Mouse (Mus musculus): Measurements from ENCODE around the gene Gngt2. TPM values are rescaled to one million over a fixed set of nuclear protein-coding genes. Genes with fewer than 3 reads are reported as not detected.
"Not testable (repeated sequence)": the region's sequence is repeated elsewhere in the genome, so short reads cannot be mapped to it uniquely, and the experiment has no call there.

Gene Gngt2
- polyA plus RNA-seq, 1 experiment from 2014 or later: 24.2 TPM

DNA sequence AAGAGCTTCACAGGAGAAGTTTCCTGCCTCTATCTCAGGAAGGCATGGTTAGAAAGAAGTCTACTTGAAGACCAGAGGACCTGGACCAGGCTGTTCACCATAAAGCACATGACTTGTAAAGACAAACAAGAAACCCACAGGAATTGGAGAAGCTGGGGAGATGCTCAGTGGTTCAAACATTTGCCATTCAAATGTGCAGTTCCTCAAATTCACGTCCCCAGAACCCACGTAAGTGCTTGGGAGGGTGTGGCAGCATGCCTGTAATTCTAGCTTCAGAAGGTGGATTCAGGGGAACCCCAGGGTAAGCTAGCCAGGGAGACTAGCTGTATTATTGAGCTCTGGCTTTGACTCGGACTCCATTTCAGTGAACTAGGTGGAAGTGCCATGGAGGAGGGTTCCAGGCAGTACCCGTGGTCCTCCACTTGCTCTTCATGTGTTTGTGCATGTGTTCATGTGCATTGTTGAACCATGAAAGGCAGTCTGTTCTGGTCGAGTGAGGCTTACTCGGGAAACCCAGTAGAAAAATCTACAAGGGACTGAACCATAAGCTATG is 33.0 kb downstream of the Gngt2 start:
- no peak overlapping the region for H3K4me2 ChIP-seq (replicated peaks; ENCODE audit: low read depth, low read length)
- ATAC-seq (ENCODE audit: low FRiP score, low TSS enrichment): no peak
- H3K9ac ChIP-seq (replicated peaks; ENCODE audit: low read length): no peak overlapping the region
- 72% methylated on average over 6 of the region's 6 CpGs for WGBS
- H3K36me3 ChIP-seq (ENCODE audit: insufficient read depth, low read length): no peaks in the 10 kb centered on the region
- no peaks in the 10 kb centered on the region for H3K9me3 ChIP-seq (ENCODE audit: low read length)
- H3K27me3 ChIP-seq (ENCODE audit: insufficient read depth, low read length): no peaks in the 10 kb centered on the region
- no peak overlapping the region for H3K4me3 ChIP-seq (ENCODE audit: low read length)
- no peak overlapping the region for H3K27ac ChIP-seq (ENCODE audit: low read length)
- no peaks in the 10 kb centered on the region for H3K4me1 ChIP-seq (ENCODE audit: insufficient read depth, low read length)

DNA sequence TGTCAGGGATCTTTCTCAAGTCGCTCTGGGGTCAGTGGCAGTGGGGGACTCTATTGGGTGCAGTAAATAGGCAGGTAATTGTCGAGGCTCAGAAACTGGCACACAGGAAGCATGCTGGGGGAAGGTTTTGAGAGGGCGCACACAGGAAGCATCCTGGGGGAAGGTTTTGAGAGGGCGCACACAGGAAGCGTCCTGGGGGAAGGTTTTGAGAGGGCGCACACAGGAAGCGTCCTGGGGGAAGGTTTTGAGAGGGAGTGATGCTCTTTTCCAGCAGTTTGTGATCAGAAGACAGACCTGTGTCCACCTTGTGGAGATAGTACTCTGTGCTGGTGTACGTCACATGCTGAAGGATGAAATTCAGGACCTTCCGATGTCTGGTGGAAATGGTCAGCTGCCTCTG is 38.8 kb downstream of the Gngt2 start:
- ATAC-seq (ENCODE audit: low FRiP score, low TSS enrichment): no peak

DNA sequence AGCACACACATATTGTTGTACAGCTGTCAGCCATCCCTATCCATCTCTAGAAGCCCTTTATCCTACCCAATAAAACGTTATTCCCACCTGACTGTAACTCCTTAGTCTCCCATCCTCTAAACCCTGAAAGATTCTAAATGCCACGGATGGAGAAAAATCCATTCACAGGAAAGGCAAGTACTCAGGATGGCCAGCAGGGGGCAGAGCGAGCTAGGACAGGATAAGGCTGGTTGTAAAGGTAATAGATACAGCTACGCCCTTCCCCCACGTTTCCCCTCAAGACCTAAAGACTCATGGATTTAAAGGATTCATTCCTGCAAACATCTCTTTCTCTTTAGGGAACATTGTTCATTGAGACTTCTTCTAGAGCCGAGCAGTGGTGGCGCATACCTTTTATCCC is 39.3 kb downstream of the Gngt2 start:
- Histone ChIP-seq H3K27me3 (ENCODE audit: insufficient read depth, low read length) (no peaks in the 10 kb centered on the region), H3K9me3 (ENCODE audit: low read length) (no peaks in the 10 kb centered on the region), H3K4me2 (replicated peaks; ENCODE audit: low read depth, low read length) (no peak overlapping the region; the same call in 1 of the 2 replicates), H3K27ac (ENCODE audit: low read length) (no peak overlapping the region), H3K4me3 (ENCODE audit: low read length) (no peak overlapping the region), H3K4me1 (ENCODE audit: insufficient read depth, low read length) (no peaks in the 10 kb centered on the region), H3K9ac (replicated peaks; ENCODE audit: low read length) (no peak overlapping the region), H3K36me3 (ENCODE audit: insufficient read depth, low read length) (no peaks in the 10 kb centered on the region)
- ATAC-seq (ENCODE audit: low FRiP score, low TSS enrichment): no peak
- 20% methylated on average over 7 of the region's 7 CpGs for WGBS

More for the DNA sequence above, 38.8 kb downstream of the Gngt2 start:
- Histone ChIP-seq H3K9me3 (ENCODE audit: low read length) (no peaks in the 10 kb centered on the region), H3K4me1 (ENCODE audit: insufficient read depth, low read length) (no peaks in the 10 kb centered on the region), H3K4me2 (replicated peaks; ENCODE audit: low read depth, low read length) (no peak overlapping the region; the same call in 1 of the 2 replicates), H3K9ac (replicated peaks; ENCODE audit: low read length) (no peak overlapping the region), H3K27me3 (ENCODE audit: insufficient read depth, low read length) (no peaks in the 10 kb centered on the region), H3K4me3 (ENCODE audit: low read length) (no peak overlapping the region), H3K27ac (ENCODE audit: low read length) (no peak overlapping the region), H3K36me3 (ENCODE audit: insufficient read depth, low read length) (no peaks in the 10 kb centered on the region)
- 31% methylated on average over 9 of the region's 9 CpGs for WGBS

DNA sequence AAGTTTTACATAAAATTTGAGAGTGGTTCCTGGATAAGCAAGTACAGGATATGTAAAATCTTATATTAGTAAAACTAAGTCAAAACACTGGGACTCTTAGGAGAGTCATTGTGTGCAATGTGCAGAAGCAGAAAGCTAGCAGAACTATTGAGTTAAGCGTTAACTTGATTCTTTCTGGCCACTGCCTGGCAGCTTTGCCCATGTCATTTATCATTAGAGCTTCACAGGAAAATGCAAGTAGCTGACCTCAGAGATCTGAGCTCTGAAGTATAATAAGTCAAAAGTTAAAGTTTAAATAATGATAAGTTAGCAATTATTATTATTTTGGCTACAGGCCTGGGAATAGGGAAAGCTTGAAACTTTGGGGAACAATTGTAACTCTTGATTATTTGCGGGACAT is 42.8 kb downstream of the Gngt2 start:
- H3K9me3 ChIP-seq (ENCODE audit: low read length); H3K4me1 ChIP-seq (ENCODE audit: insufficient read depth, low read length); H3K36me3 ChIP-seq (ENCODE audit: insufficient read depth, low read length); ATAC-seq (ENCODE audit: low FRiP score, low TSS enrichment); H3K4me3 ChIP-seq (ENCODE audit: low read length); H3K27ac ChIP-seq (ENCODE audit: low read length); H3K4me2 ChIP-seq (replicated peaks; ENCODE audit: low read depth, low read length); H3K27me3 ChIP-seq (ENCODE audit: insufficient read depth, low read length); H3K9ac ChIP-seq (replicated peaks; ENCODE audit: low read length): not testable (repeated sequence)
- 70% methylated on average over 2 of the region's 2 CpGs for WGBS

DNA sequence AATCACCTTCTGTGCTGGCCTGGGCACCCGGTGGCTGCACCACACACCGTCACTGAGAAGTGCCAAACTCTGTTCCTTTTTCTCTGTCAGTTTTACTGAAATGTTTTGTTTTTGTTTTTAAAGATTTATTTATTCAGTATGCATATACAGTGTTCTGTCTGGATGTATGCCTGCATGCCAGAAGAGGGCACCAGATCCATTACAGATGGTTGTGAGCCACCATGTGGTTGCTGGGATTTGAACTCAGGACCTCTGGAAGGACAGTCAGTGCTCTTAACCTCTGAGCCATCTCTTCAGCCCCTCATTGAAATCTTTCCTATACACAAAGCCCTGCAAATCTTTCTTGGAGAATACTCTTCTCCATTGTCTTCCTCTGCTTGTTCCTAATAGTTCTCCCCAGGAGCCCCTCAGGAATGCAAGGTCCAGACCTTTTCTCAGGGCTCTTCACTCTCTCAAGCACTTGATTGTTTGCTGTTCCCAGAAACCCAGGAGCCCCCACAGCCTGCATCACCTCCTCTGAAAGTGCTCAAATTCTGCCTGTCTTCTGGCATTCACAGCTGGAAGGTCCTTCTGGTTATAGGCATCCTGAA is 53.5 kb downstream of the Gngt2 start:
- no peak for ATAC-seq (ENCODE audit: low FRiP score, low TSS enrichment)
- Histone ChIP-seq H3K36me3 (ENCODE audit: insufficient read depth, low read length) (no peaks in the 10 kb centered on the region), H3K27me3 (ENCODE audit: insufficient read depth, low read length) (no peaks in the 10 kb centered on the region), H3K4me2 (replicated peaks; ENCODE audit: low read depth, low read length) (no peak overlapping the region), H3K4me3 (ENCODE audit: low read length) (no peak overlapping the region), H3K9ac (replicated peaks; ENCODE audit: low read length) (no peak overlapping the region), H3K9me3 (ENCODE audit: low read length) (peaks cover 7% of the 10 kb centered on the region; the same call in 1 of the 2 replicates), H3K27ac (ENCODE audit: low read length) (no peak overlapping the region), H3K4me1 (ENCODE audit: insufficient read depth, low read length) (no peaks in the 10 kb centered on the region)
- 71% methylated on average over 2 of the region's 2 CpGs for WGBS

Other genes starting within 250 kb of the Gngt2 start
- gene Ngfr, start 249.5 kb upstream of the Gngt2 start, polyA plus RNA-seq (2015; fragmentation: Nextera tagmentation; extraction: Ambion mirVana): 29.7 and 29.9 TPM in 2 replicates
- 258 and 288 TPM in 2 replicates for gene Phb, start 170.3 kb upstream of the Gngt2 start, polyA plus RNA-seq (2015; fragmentation: Nextera tagmentation; extraction: Ambion mirVana)
- gene Zfp652, start 124.5 kb upstream of the Gngt2 start, polyA plus RNA-seq (2015; fragmentation: Nextera tagmentation; extraction: Ambion mirVana): 22.6 and 24.0 TPM in 2 replicates
- 1.1 and 1.8 TPM in 2 replicates for gene B130006D01Rik, start 113.6 kb upstream of the Gngt2 start, polyA plus RNA-seq (2015; fragmentation: Nextera tagmentation; extraction: Ambion mirVana)
- not detected in 2 replicates for gene Phospho1, start 12.7 kb upstream of the Gngt2 start, polyA plus RNA-seq (2015; fragmentation: Nextera tagmentation; extraction: Ambion mirVana)
- gene Abi3, start 5.3 kb downstream of the Gngt2 start, polyA plus RNA-seq (2015; fragmentation: Nextera tagmentation; extraction: Ambion mirVana): 11.7 and 14.1 TPM in 2 replicates
- gene B4galnt2, start 77.7 kb downstream of the Gngt2 start, polyA plus RNA-seq (2015; fragmentation: Nextera tagmentation; extraction: Ambion mirVana): 1.4 and 1.9 TPM in 2 replicates
- gene Igf2bp1, start 168.7 kb downstream of the Gngt2 start, polyA plus RNA-seq (2015; fragmentation: Nextera tagmentation; extraction: Ambion mirVana): 57.2 and 62.5 TPM in 2 replicates
- not detected in 2 replicates for gene Gip, start 187.3 kb downstream of the Gngt2 start, polyA plus RNA-seq (2015; fragmentation: Nextera tagmentation; extraction: Ambion mirVana)
- 93.1 and 96.0 TPM in 2 replicates for gene Snf8, start 197.7 kb downstream of the Gngt2 start, polyA plus RNA-seq (2015; fragmentation: Nextera tagmentation; extraction: Ambion mirVana)
- gene Ube2z, start 228.2 kb downstream of the Gngt2 start, polyA plus RNA-seq (2015; fragmentation: Nextera tagmentation; extraction: Ambion mirVana): 38.7 and 42.0 TPM in 2 replicates
- 745 and 801 TPM in 2 replicates for gene Atp5g1, start 238.5 kb downstream of the Gngt2 start, polyA plus RNA-seq (2015; fragmentation: Nextera tagmentation; extraction: Ambion mirVana)

All from kidney, embryonic 16.5 days (tissue).